Mouse (Mus musculus) intestine, embryonic 16.5 days (tissue): ENCODE results near the gene Arl2bp. TPM values are rescaled to one million over a fixed set of nuclear protein-coding genes. Genes with fewer than 3 reads are reported as not detected.
A peak's percentile ranks its signal among the peaks of the same experiment; 100 is the strongest.

ENCODE experiments used
- ATAC-seq: fragments of 200-750 bp; cut with Nextera tagmentation; 2 replicates; pipeline ENCODE4 v1.8.0; 2017; ENCODE audit warnings: moderate TSS enrichment, moderate library complexity
- H3K27ac ChIP-seq: fragments of 300-500 bp; sonication (generic); 2 replicates; pipeline ENCODE4 v1.5.1; 2014; ENCODE audit warnings: mild to moderate bottlenecking, low read length
- H3K27me3 ChIP-seq: fragments of 300-500 bp; sonication (generic); replicated peaks from 2 replicates; pipeline ENCODE4 v1.6.1; 2014; ENCODE audit warnings: low read length, control low read depth, mixed read lengths; ENCODE audit not compliant: control insufficient read depth, insufficient read depth
- H3K36me3 ChIP-seq: fragments of 300-500 bp; sonication (generic); 2 replicates; pipeline ENCODE4 v1.6.1; 2014; ENCODE audit warnings: low read length, control low read depth; ENCODE audit not compliant: control insufficient read depth, insufficient read depth
- H3K4me1 ChIP-seq: fragments of 300-500 bp; sonication (generic); 2 replicates; pipeline ENCODE4 v1.6.1; 2014; ENCODE audit warnings: low read length, control low read depth, mixed read lengths; ENCODE audit not compliant: control insufficient read depth, insufficient read depth
- H3K4me2 ChIP-seq: fragments of 300-500 bp; sonication (generic); 2 replicates; pipeline ENCODE4 v1.6.1; 2014; ENCODE audit warnings: low read depth, low read length, control low read depth
- H3K4me3 ChIP-seq: fragments of 300-500 bp; sonication (generic); 2 replicates; pipeline ENCODE4 v1.5.1; 2014; ENCODE audit warnings: mild to moderate bottlenecking, low read length
- H3K9ac ChIP-seq: fragments of 300-500 bp; sonication (generic); 2 replicates; pipeline ENCODE4 v1.6.1; 2014; ENCODE audit warnings: low read depth, low read length
- H3K9me3 ChIP-seq: fragments of 300-500 bp; sonication (generic); 2 replicates; pipeline ENCODE4 v1.6.1; 2016; ENCODE audit warnings: low read length, control low read depth; ENCODE audit not compliant: control insufficient read depth
- WGBS: fragments of 180-500 bp; shearing (Covaris S2); extraction: QIAGEN DNeasy Blood & Tissue Kit; methylation state at CpG from one replicate; pipeline ENCODE4 v1.1.7; 2014; 5-methylcytosine and 5-hydroxymethylcytosine counted together
- polyA plus RNA-seq: library from polyadenylated mRNA; unstranded; fragments of >200 nt; fragmentation: Nextera tagmentation; extraction: Ambion mirVana; gene quantifications from 2 replicates; pipeline ENCODE4 v1.2.1, GENCODE M21; 2015

The Arl2bp gene
- polyA plus RNA-seq, 1 experiment from 2014 or later = 104 TPM

DNA sequence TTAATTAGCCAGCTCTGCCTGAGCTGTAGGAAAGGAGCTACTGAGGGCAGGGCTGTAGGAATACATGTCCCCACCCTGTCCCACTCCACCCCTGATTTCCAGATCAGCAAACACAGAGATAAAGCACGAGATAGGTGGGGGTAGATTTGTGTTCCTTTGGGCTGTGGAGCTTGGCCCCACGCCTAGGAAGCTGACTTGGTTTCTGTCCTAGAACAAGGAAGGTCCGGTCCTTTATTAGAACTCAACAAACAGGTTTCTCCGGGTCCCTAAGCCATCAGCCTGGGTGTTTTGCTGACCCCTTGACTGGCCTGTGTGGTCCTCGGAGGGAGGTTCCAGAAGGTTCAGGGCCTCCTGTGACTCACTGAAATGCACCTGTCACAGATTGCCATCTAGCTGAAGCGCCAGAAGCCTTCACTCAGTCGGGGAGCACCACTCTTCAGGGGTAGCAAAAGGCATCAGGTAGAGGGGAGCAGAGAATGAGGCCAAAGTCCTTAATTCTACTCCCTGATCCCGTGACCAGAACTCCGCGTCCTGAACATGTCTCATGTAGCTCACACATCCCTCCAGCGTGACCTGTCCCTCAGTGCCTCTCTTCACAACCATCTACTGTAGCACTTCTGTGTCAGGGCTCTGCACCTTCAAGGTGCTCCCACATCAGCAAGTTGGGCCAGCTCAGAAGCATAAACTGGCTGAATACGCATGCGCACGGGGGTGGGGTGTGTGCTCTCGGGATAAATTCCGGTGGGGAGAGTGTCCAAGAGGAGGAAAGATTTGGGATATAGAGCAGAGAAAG, 16.5 kb downstream of the Arl2bp start:
- H3K4me2 ChIP-seq = peak overlapping the region; percentile 27
- no peak overlapping the region for H3K4me3 ChIP-seq

DNA sequence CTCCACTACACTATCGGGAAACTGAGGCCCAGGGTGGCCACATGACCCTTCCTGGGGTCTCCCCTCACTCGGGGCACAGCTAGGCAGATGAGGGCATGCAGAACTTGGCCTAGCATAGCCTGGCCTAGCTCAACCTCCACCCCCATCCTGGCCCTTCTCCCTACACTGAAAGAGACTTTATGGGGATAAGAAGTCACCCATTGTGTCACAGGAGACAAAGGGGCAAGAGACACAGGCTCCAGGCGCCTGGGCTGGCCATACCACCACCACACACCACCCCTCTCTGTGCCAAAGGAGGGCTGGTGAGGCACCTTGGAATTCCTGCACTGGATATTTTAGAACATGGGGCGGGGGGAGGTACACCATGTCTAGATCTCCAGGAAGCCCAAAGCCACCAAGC, 17.9 kb downstream of the Arl2bp start:
- peaks cover 31% of the 10 kb centered on the region for H3K4me1 ChIP-seq
- H3K36me3 ChIP-seq = no peaks in the 10 kb centered on the region
- H3K4me2 ChIP-seq = no peak overlapping the region
- peak overlapping the region; percentile 93 for H3K27ac ChIP-seq
- H3K4me3 ChIP-seq = no peak overlapping the region
- H3K9ac ChIP-seq = peak overlapping the region; percentile 38; the same call in 1 of the 2 replicates
- no peaks in the 10 kb centered on the region for H3K9me3 ChIP-seq
- WGBS = 77% methylated on average over 4 of the region's 4 CpGs
- no peaks in the 10 kb centered on the region for H3K27me3 ChIP-seq
- ATAC-seq = no peak

More for the DNA sequence above, 16.5 kb downstream of the Arl2bp start:
- peaks cover 42% of the 10 kb centered on the region for H3K4me1 ChIP-seq
- no peaks in the 10 kb centered on the region for H3K36me3 ChIP-seq
- 53% methylated on average over 16 of the region's 16 CpGs for WGBS
- peak overlapping the region; percentile 93 for H3K27ac ChIP-seq
- no peaks in the 10 kb centered on the region for H3K27me3 ChIP-seq
- ATAC-seq = peak; percentile 86
- H3K9ac ChIP-seq = peak overlapping the region; percentile 43
- no peaks in the 10 kb centered on the region for H3K9me3 ChIP-seq

DNA sequence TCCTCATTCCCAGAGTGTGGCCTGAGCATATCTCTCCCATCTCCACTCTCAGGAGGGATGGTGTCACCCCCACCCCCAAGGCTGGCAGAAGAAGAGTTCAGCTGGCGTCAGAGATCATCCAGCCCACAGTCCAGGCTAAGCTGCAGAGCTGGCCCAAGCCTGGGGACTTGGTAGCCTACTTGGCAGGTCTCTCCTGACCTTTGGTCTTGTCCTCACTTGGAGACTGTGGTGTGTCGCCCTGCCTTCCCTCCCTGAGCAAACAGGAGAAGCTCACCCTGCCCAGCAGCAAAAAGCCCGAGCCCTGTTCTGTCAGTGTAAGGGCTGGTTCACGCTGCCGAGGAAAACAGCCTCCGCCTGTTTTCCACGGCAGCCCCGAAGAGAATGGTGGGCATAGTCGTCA, 19.6 kb downstream of the Arl2bp start:
- Histone ChIP-seq H3K4me1 (peaks cover 30% of the 10 kb centered on the region), H3K27me3 (no peaks in the 10 kb centered on the region), H3K36me3 (no peaks in the 10 kb centered on the region), H3K27ac (peak overlapping the region; percentile 83), H3K4me3 (0 out of 2 replicates have a peak overlapping the region, but pooled peaks have one; percentile 1), H3K9ac (peak overlapping the region; percentile 55), H3K9me3 (no peaks in the 10 kb centered on the region), H3K4me2 (peak overlapping the region; percentile 17; the same call in 1 of the 2 replicates)
- 57% methylated on average over 9 of the region's 9 CpGs for WGBS
- peak; percentile 47 for ATAC-seq

GRCm38 (mm10) chr8:94694701-94695100, 28.3 kb downstream of the Arl2bp start:
- no peak overlapping the region for H3K27ac ChIP-seq
- H3K9me3 ChIP-seq = no peaks in the 10 kb centered on the region
- no peak overlapping the region for H3K9ac ChIP-seq
- no peaks in the 10 kb centered on the region for H3K36me3 ChIP-seq
- ATAC-seq = no peak
- peaks cover 9% of the 10 kb centered on the region for H3K4me1 ChIP-seq
- 15% methylated on average over 6 of the region's 6 CpGs for WGBS
- peaks cover 18% of the 10 kb centered on the region for H3K27me3 ChIP-seq
- peak overlapping the region; percentile 64 for H3K4me3 ChIP-seq
- H3K4me2 ChIP-seq = peak overlapping the region; percentile 85; the same call in 1 of the 2 replicates

GRCm38 (mm10) chr8:94695341-94695993, 29.1 kb downstream of the Arl2bp start:
- Histone ChIP-seq H3K9me3 (no peaks in the 10 kb centered on the region), H3K4me2 (peak overlapping the region; percentile 85), H3K27ac (peak overlapping the region; percentile 44; the same call in 1 of the 2 replicates), H3K36me3 (no peaks in the 10 kb centered on the region), H3K9ac (peak overlapping the region; percentile 68), H3K4me3 (peak overlapping the region; percentile 64), H3K27me3 (peaks cover 18% of the 10 kb centered on the region), H3K4me1 (peaks cover 9% of the 10 kb centered on the region)
- peak; percentile 84 for ATAC-seq
- WGBS = under 1% methylated on average over 31 of the region's 31 CpGs

GRCm38 (mm10) chr8:94695994-94696384, 29.6 kb downstream of the Arl2bp start, which contains the start of gene Pllp:
Gene Pllp (minus strand): TSS chr8:94696278.
- H3K9me3 ChIP-seq = no peaks in the 10 kb centered on the region
- H3K27me3 ChIP-seq = peaks cover 18% of the 10 kb centered on the region
- no peaks in the 10 kb centered on the region for H3K36me3 ChIP-seq
- under 1% methylated on average over 41 of the region's 41 CpGs for WGBS
- peak; percentile 88 for ATAC-seq
- peak within 1 kb of the TSS; percentile 44; the same call in 1 of the 2 replicates for H3K27ac ChIP-seq
- peaks cover 9% of the 10 kb centered on the region for H3K4me1 ChIP-seq
- H3K4me3 ChIP-seq = peak within 1 kb of the TSS; percentile 64
- peak within 1 kb of the TSS; percentile 85 for H3K4me2 ChIP-seq
- peak within 1 kb of the TSS; percentile 68 for H3K9ac ChIP-seq

DNA sequence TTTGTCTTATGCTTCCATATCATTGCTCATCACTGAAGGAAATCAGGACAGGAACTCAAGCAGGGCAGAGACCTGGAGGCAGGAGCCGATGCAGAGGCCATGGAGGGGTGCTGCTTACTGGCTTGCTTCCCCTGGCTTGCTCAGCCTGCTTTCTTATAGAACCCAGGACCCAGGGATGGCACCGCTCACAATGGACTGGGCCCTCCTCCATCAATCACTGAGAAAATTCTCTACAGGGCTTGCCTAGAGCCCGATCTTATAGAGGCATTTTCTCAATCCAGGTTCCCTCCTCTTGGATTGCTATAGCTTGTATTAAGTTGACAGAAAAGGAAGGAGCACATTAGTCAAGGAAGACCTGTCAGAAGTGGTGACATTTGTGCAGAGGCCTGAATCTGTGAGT, 30.2 kb downstream of the Arl2bp start:
- H3K27me3 ChIP-seq = peaks cover 18% of the 10 kb centered on the region
- no peak for ATAC-seq
- H3K9ac ChIP-seq = no peak overlapping the region
- peak overlapping the region; percentile 85 for H3K4me2 ChIP-seq
- WGBS = 56% methylated on average over 3 of the region's 3 CpGs
- peaks cover 9% of the 10 kb centered on the region for H3K4me1 ChIP-seq
- H3K4me3 ChIP-seq = no peak overlapping the region; the same call in 1 of the 2 replicates
- no peaks in the 10 kb centered on the region for H3K36me3 ChIP-seq
- H3K27ac ChIP-seq = no peak overlapping the region
- H3K9me3 ChIP-seq = no peaks in the 10 kb centered on the region

GRCm38 (mm10) chr8:94697956-94698355, 31.6 kb downstream of the Arl2bp start:
- 77% methylated on average over 6 of the region's 6 CpGs for WGBS
- ATAC-seq = no peak

DNA sequence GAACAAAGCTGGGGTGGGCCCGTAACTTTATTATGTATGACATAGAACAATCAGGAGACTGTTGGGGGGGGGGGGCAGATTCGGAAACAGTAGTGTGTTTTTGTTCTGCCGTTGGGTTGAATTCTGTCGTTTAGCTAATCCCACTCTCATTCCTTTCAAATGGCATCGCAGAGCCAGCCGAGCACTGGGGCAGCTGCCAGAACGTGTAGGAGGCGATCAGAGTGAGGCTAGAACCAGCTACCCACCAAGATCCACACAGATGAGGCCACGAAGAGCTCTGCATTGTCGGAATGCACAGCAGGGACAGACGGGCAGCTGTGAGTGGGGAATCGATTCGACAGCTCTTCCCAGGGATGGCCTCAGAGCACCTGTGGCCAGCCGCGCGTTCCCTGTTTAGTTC, 33.0 kb downstream of the Arl2bp start:
- Histone ChIP-seq H3K9ac (no peak overlapping the region), H3K9me3 (no peaks in the 10 kb centered on the region), H3K36me3 (no peaks in the 10 kb centered on the region), H3K27ac (no peak overlapping the region), H3K27me3 (peaks cover 18% of the 10 kb centered on the region), H3K4me1 (peaks cover 6% of the 10 kb centered on the region; the same call in 1 of the 2 replicates), H3K4me2 (no peak overlapping the region), H3K4me3 (no peak overlapping the region)
- WGBS = 72% methylated on average over 16 of the region's 16 CpGs
- ATAC-seq = no peak

More at GRCm38 (mm10) chr8:94697956-94698355, 31.6 kb downstream of the Arl2bp start:
- peaks cover 6% of the 10 kb centered on the region; the same call in 1 of the 2 replicates for H3K4me1 ChIP-seq
- peaks cover 18% of the 10 kb centered on the region for H3K27me3 ChIP-seq
- no peak overlapping the region for H3K4me2 ChIP-seq
- no peak overlapping the region for H3K9ac ChIP-seq
- H3K27ac ChIP-seq = no peak overlapping the region
- H3K9me3 ChIP-seq = no peaks in the 10 kb centered on the region
- H3K4me3 ChIP-seq = no peak overlapping the region
- no peaks in the 10 kb centered on the region for H3K36me3 ChIP-seq
